Mouse (Mus musculus) lung, postnatal 0 days (tissue): ENCODE data around the gene Smpd3.

Experiments
- CTCF ChIP-seq: IDR thresholded peaks from 2 replicates; pipeline ENCODE4 v1.5.1; 2016; ENCODE audit warnings: antibody characterized with exemption, mild to moderate bottlenecking
- EP300 ChIP-seq: IDR thresholded peaks from 2 replicates; pipeline ENCODE4 v1.6.1; 2016; ENCODE audit warnings: antibody characterized with exemption, mild to moderate bottlenecking, control low read depth

GRCm38 (mm10) chr8:106300739-106301715, 36.8 kb downstream of the Smpd3 start:
- TF ChIP-seq EP300 (no peak), CTCF (no peak)
